Mouse (Mus musculus): ENCODE measurements around the gene Tgoln1.

DNA sequence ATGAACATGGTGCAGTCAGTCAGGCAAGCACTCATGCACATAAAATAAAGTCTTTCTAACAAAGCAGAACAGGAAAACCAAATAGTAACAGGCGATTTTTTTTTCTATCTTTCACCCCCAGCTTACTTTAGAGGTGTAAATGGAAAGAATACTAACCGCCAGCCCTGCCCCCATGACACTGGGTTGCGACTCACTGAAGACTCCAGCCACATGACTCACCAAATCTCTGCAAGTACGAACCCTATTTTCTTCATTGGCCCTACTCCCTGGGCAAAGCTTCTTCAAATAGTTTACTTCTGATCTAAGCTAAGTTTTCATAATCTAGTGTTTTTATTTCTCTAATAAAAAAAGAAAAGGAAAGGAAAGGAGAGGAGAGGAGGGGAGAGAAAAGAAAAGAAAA lies 27.8 kb upstream of the Tgoln1 start:
- TF ChIP-seq CTCF (IDR thresholded peaks at IDR 0.05; ENCODE audit: borderline replicate concordance, control insufficient read depth, extremely low read depth, insufficient read depth, low read length, poor library complexity): no peak
- no peak for TF ChIP-seq POLR2A (IDR thresholded peaks at IDR 0.05; ENCODE audit: control insufficient read depth, extremely low read depth, insufficient read depth, low read length, poor library complexity)

Measured in thymus, adult 2 months (tissue).